Mouse (Mus musculus) lung, adult 2 months (tissue): ENCODE results near the gene Slc36a4.

ENCODE experiments used
- CTCF ChIP-seq: fragments of 200-500 bp; IDR thresholded peaks from 2 replicates; pipeline ENCODE4 v1.5.1; 2011; ENCODE audit warnings: mild to moderate bottlenecking, low read length, control low read depth; ENCODE audit not compliant: insufficient read depth
- POLR2A ChIP-seq: fragments of 200-500 bp; IDR thresholded peaks from 2 replicates; pipeline ENCODE4 v1.6.1; 2011; ENCODE audit warnings: low read depth, mild to moderate bottlenecking, control low read depth, low read length, borderline replicate concordance; ENCODE audit errors: extremely low read depth

- no peak for TF ChIP-seq CTCF
- no peak for TF ChIP-seq POLR2A
These were observed 72.4 kb downstream of the Slc36a4 start for GRCm38 (mm10) chr9:15781936-15782335.
